Mouse (Mus musculus): ENCODE measurements around the gene Myh11. TPM values are rescaled to one million over a fixed set of nuclear protein-coding genes. Genes with fewer than 3 reads are reported as not detected.
A peak's percentile ranks its signal among the peaks of the same experiment; 100 is the strongest.

The Myh11 gene
- polyA plus RNA-seq (2016; fragmentation: Nextera tagmentation; extraction: Ambion mirVana): 0.55 and 0.61 TPM in 2 replicates

DNA sequence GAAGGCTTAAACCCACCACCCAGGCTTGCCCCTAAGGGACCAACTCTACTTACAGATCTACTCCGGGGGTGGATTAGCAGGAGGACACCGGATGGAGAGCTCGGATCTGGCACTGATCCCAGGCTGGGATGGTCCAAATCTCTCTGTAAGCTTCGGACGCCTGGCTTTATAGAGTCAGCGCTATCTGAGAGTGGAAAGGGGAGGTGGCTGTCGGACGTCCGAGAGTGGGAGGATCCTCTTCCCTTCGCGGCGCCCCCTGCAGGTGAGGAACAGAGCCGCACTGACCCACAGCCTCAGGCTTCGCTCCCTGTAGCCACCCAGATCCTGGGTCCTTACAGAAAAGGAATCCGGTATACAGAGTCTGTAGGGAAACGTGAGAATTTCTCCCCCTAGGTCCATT is at the start of gene Myh11:
TSS of gene Myh11 (minus strand) at position 150 of the 400 bp plus-strand sequence.
- 5% methylated on average over 16 of the region's 16 CpGs for WGBS
- Histone ChIP-seq H3K9ac (no peak within 1 kb of the TSS; the same call in 1 of the 2 replicates), H3K4me2 (replicated peaks) (peak within 1 kb of the TSS; percentile 53)

DNA sequence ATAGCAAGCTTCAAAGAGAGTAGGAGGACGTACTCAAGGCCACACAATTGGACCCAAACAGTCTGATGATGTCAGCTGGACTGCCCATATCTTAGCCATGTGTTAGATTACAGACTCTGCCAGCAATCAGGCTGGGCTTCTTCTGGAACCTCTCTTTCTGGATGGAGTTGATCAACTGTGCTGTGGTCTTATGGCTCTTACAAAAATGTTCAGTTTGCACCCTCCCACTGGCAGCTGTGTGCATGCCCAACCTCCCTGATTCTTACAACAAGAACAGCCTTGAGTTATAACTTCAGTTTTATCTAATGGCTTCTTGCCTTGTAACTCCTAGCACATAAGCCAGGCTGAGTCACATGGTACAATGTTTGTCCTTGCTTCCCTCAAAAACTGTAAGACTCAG is 37.0 kb upstream of the Myh11 start:
- WGBS: 71% methylated on average over 1 of the region's 1 CpGs
- Histone ChIP-seq H3K9ac (no peak overlapping the region), H3K4me2 (replicated peaks) (no peak overlapping the region), H3K36me3 (no peaks in the 10 kb centered on the region), H3K4me1 (no peaks in the 10 kb centered on the region), H3K4me3 (no peak overlapping the region), H3K9me3 (no peaks in the 10 kb centered on the region), H3K27ac (no peak overlapping the region), H3K27me3 (no peaks in the 10 kb centered on the region)
- ATAC-seq (ENCODE audit: insufficient number of reproducible peaks, insufficient read depth, low FRiP score, low TSS enrichment): no peak

More for the DNA sequence above, at the start of gene Myh11:
- H3K4me3 ChIP-seq: peak within 1 kb of the TSS; percentile 25
- peaks cover 15% of the 10 kb centered on the region; the same call in 1 of the 2 replicates for H3K4me1 ChIP-seq
- ATAC-seq (ENCODE audit: insufficient number of reproducible peaks, insufficient read depth, low FRiP score, low TSS enrichment): no peak
- H3K27me3 ChIP-seq: peaks cover 19% of the 10 kb centered on the region
- no peaks in the 10 kb centered on the region for H3K9me3 ChIP-seq
- H3K27ac ChIP-seq: no peak within 1 kb of the TSS
- H3K36me3 ChIP-seq: 0 out of 2 replicates have a peak, but pooled peaks cover 1% of the 10 kb centered on the region

DNA sequence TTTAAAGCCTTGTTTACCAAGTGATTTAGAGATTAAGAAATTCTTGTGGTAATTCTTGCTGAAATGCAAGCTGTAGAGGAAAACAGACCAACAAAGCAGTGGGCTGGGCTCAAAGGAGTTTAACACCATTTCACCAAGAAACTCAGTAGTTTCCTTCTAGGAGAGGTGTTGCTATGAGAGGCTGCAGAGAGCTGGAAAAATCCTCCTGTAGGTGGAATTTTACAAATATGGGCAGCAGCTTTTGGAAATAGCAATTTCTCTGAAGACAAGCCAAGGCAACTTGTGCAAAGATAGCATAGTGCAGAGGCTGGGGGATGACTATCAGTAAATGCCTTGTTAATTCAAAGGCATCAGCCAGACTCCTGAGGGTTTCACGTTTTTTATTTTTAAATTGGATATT is 29.3 kb upstream of the Myh11 start:
- Histone ChIP-seq H3K27ac (no peak overlapping the region), H3K9ac (no peak overlapping the region), H3K4me1 (peaks cover 8% of the 10 kb centered on the region; the same call in 1 of the 2 replicates), H3K9me3 (no peaks in the 10 kb centered on the region), H3K36me3 (no peaks in the 10 kb centered on the region), H3K4me2 (replicated peaks) (no peak overlapping the region), H3K27me3 (0 out of 2 replicates have a peak, but pooled peaks cover 3% of the 10 kb centered on the region), H3K4me3 (no peak overlapping the region)
- no peak for ATAC-seq (ENCODE audit: insufficient number of reproducible peaks, insufficient read depth, low FRiP score, low TSS enrichment)
- WGBS: 56% methylated on average over 1 of the region's 1 CpGs

DNA sequence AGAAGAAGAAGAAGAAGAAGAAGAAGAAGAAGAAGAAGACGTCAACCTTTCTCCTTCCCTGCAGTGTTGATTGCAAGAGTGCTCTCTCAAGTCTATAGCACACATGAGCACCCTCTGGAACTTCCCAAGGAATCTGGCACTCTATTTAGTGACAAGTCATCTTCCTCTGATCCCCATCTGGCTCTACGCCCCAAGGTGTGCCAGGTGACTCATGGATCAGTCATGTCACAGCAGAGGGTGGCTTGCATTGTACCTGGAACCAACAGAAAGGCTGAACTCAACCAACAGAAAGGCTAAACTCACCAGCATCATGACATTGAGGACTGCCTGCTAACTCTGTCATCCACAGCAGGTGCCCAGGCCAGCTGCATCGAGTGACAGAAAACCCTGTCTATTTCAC is 28.5 kb upstream of the Myh11 start:
- WGBS: 86% methylated on average over 3 of the region's 3 CpGs
- 0 out of 2 replicates have a peak, but pooled peaks cover 3% of the 10 kb centered on the region for H3K27me3 ChIP-seq
- no peaks in the 10 kb centered on the region for H3K9me3 ChIP-seq
- no peak overlapping the region for H3K27ac ChIP-seq
- H3K9ac ChIP-seq: no peak overlapping the region
- no peaks in the 10 kb centered on the region for H3K36me3 ChIP-seq
- no peak overlapping the region for H3K4me3 ChIP-seq
- no peak for ATAC-seq (ENCODE audit: insufficient number of reproducible peaks, insufficient read depth, low FRiP score, low TSS enrichment)
- peaks cover 9% of the 10 kb centered on the region; the same call in 1 of the 2 replicates for H3K4me1 ChIP-seq
- H3K4me2 ChIP-seq (replicated peaks): no peak overlapping the region

DNA sequence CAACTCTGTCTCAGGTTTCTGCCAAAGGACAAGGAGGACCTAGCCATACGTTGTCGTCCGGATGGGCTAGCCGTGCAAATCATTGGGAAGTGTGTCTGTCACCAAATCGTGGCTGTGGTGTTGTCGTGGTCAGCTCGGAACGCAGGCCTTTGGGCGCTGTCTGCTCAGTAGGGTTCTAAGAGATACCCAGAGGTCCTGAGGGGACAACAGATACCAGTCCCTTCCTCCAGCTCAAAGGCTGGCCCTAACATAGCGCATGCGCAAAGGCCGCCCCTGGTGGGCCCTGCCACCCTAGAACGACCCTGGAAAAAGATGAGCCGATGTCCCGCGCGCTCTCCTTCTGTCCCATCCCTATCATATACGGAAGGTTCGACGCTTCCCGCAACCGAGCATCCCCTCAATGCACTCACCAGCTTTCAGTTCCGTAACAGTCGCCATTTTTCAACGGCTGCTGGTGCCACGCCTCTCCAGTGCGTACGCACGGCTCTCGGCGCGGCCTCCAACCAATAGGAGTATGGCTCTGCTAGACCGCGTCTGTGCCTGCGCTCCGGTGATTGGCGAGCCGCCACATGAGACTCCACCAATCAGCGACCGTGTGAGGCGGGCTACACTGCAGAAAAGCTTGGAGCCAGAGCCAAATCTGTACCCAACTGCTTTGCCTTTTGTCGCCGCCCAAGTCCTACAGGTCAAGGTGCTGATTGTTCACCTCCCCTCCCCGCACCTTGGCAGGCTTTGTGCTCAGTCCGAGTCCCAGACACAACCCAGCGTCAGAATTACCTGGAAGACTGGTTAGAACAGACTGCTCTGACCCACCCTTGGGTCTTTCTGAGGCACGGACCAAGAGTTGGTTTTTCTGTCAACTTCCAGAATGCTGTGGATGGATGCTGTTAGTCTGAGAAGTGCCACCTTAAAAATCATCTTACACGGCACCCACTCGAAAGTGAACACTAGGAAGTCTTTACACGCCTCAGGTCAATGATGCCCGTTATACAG is 26.0 kb upstream of the Myh11 start, which contains the start of gene Fopnl:
TSS of gene Fopnl (minus strand) at position 522 of the 993 bp plus-strand sequence.
- Histone ChIP-seq H3K4me1 (peaks cover 9% of the 10 kb centered on the region; the same call in 1 of the 2 replicates), H3K4me3 (peak within 1 kb of the TSS; percentile 83), H3K4me2 (replicated peaks) (peak within 1 kb of the TSS; percentile 69), H3K27me3 (0 out of 2 replicates have a peak, but pooled peaks cover 3% of the 10 kb centered on the region), H3K36me3 (peaks cover 13% of the 10 kb centered on the region), H3K9ac (peak within 1 kb of the TSS; percentile 76), H3K9me3 (no peaks in the 10 kb centered on the region), H3K27ac (peak within 1 kb of the TSS; percentile 82)
- 4% methylated on average over 51 of the region's 51 CpGs for WGBS
- ATAC-seq (ENCODE audit: insufficient number of reproducible peaks, insufficient read depth, low FRiP score, low TSS enrichment): peak; percentile 100

DNA sequence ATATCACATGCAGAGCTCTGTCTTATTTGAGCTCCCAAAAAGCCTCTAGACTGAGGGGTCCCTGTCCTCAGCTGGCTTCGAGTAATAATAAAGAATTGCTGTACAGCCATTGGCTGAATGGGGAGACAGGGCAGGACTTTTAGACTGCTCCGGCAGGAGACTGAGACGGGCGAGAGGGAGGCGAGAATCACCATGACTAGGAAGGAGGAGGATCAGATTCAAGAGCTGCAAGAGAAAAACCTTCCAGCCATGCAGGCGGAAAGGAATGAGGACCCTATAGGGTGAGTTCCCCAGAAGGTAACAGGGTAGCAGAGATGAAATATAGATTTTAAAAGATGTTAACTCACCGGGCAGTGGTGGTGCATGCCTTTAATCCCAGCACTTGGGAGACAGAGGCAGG is 21.7 kb upstream of the Myh11 start:
- 91% methylated on average over 7 of the region's 7 CpGs for WGBS
- ATAC-seq (ENCODE audit: insufficient number of reproducible peaks, insufficient read depth, low FRiP score, low TSS enrichment): no peak
- peaks cover 9% of the 10 kb centered on the region; the same call in 1 of the 2 replicates for H3K4me1 ChIP-seq
- H3K9me3 ChIP-seq: no peaks in the 10 kb centered on the region
- peaks cover 41% of the 10 kb centered on the region for H3K36me3 ChIP-seq
- no peak overlapping the region for H3K4me3 ChIP-seq
- no peak overlapping the region for H3K4me2 ChIP-seq (replicated peaks)
- H3K27me3 ChIP-seq: no peaks in the 10 kb centered on the region
- H3K27ac ChIP-seq: no peak overlapping the region
- H3K9ac ChIP-seq: no peak overlapping the region

DNA sequence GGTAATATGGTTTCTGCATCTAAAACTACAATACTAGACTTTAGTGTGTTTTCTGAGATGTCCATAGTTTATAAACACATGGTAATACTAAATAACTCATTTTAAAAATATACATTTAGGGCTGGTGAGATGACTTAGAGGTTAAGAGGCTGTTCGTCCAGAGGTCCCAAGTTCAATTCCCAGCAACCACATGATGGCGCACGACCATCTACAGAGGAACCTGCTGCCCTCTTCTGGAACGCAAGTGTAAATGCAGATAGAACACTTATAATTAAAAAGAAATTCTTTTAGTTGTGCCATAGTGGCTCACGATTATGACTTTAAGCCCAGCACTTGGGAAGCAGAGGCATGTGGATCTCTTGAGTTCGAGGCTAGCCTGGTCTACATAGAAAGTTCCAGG is 20.2 kb upstream of the Myh11 start:
- ATAC-seq (ENCODE audit: insufficient number of reproducible peaks, insufficient read depth, low FRiP score, low TSS enrichment): no peak
- Histone ChIP-seq H3K4me2 (replicated peaks) (no peak overlapping the region), H3K9me3 (no peaks in the 10 kb centered on the region), H3K27me3 (no peaks in the 10 kb centered on the region), H3K27ac (no peak overlapping the region), H3K9ac (no peak overlapping the region), H3K36me3 (peaks cover 54% of the 10 kb centered on the region), H3K4me1 (peaks cover 9% of the 10 kb centered on the region; the same call in 1 of the 2 replicates), H3K4me3 (no peak overlapping the region)
- 54% methylated on average over 6 of the region's 6 CpGs for WGBS

DNA sequence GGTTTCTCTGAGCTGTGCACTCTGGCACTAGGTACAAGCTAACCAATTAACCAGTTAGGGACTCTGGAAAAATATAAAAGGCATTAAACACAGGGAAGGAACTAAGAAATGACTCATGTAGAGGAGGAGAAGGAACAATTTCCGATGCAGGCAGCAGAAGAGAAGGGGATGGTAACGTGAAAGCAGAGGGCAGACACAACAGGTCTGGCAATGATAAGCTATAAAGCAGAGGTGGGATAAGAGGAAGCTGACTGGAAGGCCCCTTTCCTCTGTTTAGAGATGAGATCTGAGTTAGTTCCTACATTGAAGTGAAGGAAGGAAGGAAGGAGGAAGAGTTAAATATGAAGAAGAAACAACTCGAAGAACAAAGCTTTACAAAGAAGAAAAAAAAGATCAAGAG is 18.7 kb upstream of the Myh11 start:
- Histone ChIP-seq H3K27ac (no peak overlapping the region), H3K4me1 (no peaks in the 10 kb centered on the region), H3K27me3 (no peaks in the 10 kb centered on the region), H3K9ac (no peak overlapping the region), H3K4me3 (no peak overlapping the region), H3K4me2 (replicated peaks) (no peak overlapping the region), H3K9me3 (no peaks in the 10 kb centered on the region), H3K36me3 (peaks cover 62% of the 10 kb centered on the region)
- ATAC-seq (ENCODE audit: insufficient number of reproducible peaks, insufficient read depth, low FRiP score, low TSS enrichment): no peak
- 89% methylated on average over 3 of the region's 3 CpGs for WGBS

DNA sequence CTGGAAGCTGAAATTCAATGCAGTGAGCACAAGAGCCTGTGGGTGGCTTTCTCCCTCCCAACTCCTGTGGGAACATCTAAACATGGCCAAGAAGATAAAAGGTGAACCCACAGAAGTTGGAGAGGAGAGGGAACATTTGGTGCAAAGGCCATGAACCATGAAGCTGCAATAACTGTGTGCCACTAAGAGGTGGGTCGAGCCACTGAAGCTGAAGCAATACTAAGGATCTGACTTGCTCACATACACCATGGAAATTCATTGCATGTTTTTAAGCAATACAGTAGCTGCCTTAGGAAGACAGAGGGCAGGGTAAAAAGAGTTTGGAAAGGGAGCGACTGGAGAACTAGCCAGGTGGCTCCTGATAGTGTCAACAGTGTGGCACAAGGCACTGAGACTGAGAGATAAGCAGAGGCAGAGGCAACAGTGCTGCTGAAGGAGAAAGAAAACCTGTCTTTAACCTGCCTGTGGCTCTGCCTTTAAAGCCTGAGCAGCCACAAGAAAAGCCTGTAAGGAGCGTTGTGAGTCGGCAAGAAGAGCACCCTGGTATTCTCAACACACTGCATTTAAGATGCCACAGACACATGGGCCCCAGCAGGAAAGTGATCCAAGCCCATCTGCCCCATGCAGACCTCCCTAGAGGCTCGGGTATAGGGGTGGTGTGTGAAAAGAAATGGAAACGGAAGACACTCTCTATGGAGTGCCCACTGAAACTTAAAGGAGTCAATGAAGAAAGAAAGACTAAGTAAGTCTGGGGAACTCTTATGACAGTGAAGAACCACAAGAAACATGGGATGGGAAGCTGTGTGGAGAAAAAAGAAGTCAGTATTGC is 17.3 kb upstream of the Myh11 start:
- no peak overlapping the region for H3K27ac ChIP-seq
- no peaks in the 10 kb centered on the region for H3K4me1 ChIP-seq
- 92% methylated on average over 6 of the region's 6 CpGs for WGBS
- H3K4me2 ChIP-seq (replicated peaks): no peak overlapping the region
- H3K9me3 ChIP-seq: no peaks in the 10 kb centered on the region
- no peak overlapping the region for H3K4me3 ChIP-seq
- H3K36me3 ChIP-seq: peaks cover 69% of the 10 kb centered on the region
- ATAC-seq (ENCODE audit: insufficient number of reproducible peaks, insufficient read depth, low FRiP score, low TSS enrichment): no peak
- H3K27me3 ChIP-seq: no peaks in the 10 kb centered on the region
- H3K9ac ChIP-seq: no peak overlapping the region

DNA sequence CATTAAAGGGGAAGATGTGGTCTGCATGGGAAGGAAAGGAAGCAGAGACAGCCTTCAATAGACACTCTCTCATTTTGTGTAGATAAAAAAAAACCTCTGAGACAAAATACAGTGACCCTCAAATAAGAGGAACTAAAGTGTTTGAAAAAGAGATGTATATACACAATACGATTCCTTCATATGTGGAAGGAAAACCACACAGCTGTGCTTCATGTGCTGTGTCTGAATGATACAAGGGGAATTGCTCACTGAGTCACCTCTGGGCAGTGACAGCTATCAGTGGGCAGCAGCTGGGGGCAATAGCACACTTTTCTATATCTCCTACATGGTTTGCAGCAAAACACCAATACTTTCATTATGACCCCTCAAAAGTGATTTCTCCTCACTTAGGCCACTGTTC is 16.2 kb upstream of the Myh11 start:
- Histone ChIP-seq H3K27me3 (no peaks in the 10 kb centered on the region), H3K4me2 (replicated peaks) (no peak overlapping the region), H3K27ac (no peak overlapping the region), H3K9ac (no peak overlapping the region), H3K4me3 (no peak overlapping the region), H3K4me1 (no peaks in the 10 kb centered on the region), H3K9me3 (no peaks in the 10 kb centered on the region), H3K36me3 (peaks cover 60% of the 10 kb centered on the region)
- WGBS: 97% methylated on average over 1 of the region's 1 CpGs
- no peak for ATAC-seq (ENCODE audit: insufficient number of reproducible peaks, insufficient read depth, low FRiP score, low TSS enrichment)

DNA sequence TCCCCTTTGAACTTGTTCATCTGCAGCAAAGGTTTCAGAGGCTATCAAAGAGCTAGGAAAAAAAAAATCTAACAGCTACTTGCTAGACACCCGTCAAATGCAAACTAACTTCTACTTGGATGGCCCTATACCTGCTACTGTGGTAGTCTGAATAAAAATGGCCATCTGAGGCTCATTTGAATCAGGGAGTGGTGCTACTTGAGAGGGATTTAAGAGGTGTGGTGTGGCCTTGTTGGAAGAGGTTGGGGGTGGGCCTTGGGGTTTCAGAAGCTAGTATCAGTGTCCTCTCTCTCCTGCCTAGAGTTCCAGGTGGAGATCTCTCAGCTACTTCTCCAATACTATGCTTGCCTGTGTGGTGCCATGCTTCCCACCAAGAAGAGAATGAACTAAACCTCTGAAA is 15.3 kb upstream of the Myh11 start:
- ATAC-seq (ENCODE audit: insufficient number of reproducible peaks, insufficient read depth, low FRiP score, low TSS enrichment): no peak
- no peak overlapping the region for H3K9ac ChIP-seq
- no peak overlapping the region for H3K27ac ChIP-seq
- no peaks in the 10 kb centered on the region for H3K9me3 ChIP-seq
- no peaks in the 10 kb centered on the region for H3K27me3 ChIP-seq
- H3K36me3 ChIP-seq: peaks cover 60% of the 10 kb centered on the region
- H3K4me1 ChIP-seq: no peaks in the 10 kb centered on the region
- 88% methylated on average over 1 of the region's 1 CpGs for WGBS
- H3K4me3 ChIP-seq: no peak overlapping the region
- no peak overlapping the region for H3K4me2 ChIP-seq (replicated peaks)
